Mouse (Mus musculus): ENCODE measurements around the gene Dock1. TPM values are rescaled to one million over a fixed set of nuclear protein-coding genes. Genes with fewer than 3 reads are reported as not detected.

The Dock1 gene
- total RNA-seq, 2 experiments from 2014 or later, result 25.4 to 25.8 TPM

DNA sequence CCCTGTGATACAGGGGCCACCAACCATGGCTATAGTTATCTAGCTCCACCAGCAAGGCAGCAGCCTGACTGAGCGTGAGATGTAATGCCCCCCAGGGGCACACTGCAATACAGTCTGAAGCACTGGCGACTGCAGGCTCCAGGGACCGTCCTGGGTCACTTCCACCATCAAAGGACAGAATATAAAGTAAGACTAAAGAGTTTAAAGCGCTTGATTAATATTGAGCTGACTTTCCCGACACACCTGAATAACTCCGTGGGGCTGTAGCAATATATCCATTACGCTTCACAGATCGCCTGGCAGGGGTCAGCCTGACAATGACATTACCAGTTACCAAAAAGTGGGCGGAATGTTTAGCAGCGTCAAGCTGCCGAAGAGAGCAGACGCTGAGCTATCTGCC is 464.2 kb downstream of the Dock1 start:
- no peak for DNase-seq (ENCODE audit: low spot score in 2 of 2)

DNA sequence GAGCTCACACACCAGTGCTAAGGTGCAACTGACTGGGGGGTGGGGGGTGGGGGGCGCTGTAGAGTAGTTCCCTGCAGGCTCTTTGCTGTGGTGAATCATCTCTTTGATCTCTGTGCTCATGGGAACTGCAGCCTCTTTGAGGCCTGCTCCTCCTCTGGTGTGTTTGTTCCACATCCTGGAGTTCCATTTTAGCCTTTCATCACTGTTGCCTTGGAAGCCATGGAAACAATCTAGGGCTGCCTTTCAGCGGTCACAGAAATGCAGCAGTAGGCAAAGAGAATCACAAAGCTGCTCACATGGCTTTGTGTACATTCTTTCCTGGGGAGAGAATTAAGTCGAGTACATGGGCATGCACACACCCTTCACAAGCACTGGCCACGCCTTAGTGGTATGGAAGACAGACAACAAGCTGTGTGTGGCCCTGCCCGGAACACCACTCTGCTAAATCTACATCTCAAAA is 468.7 kb downstream of the Dock1 start:
- peak; percentile 21 to 35 for DNase-seq (ENCODE audit: low spot score in 2 of 2)

DNA sequence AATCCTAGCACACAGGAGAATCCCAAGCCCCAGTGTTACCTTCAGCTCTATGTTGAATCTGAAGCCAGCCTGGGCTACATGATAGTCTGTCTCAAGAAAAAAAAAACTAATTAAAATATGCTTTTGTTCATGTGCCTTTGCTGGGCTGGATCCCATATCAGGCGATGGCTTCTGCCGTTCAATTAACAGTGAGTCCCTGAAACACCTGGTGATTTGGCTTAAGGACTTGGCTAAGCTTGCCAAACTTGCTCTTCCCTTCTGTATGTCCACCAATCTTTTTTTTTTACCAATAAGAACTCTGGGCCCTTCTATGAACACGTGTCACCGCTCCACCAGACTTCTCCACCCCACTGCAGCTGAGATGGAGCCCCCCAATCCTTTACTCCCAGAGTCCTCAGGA is 474.3 kb downstream of the Dock1 start:
- DNase-seq (ENCODE audit: low spot score in 2 of 2), result peak in 1 of 2 experiments; percentile 10

DNA sequence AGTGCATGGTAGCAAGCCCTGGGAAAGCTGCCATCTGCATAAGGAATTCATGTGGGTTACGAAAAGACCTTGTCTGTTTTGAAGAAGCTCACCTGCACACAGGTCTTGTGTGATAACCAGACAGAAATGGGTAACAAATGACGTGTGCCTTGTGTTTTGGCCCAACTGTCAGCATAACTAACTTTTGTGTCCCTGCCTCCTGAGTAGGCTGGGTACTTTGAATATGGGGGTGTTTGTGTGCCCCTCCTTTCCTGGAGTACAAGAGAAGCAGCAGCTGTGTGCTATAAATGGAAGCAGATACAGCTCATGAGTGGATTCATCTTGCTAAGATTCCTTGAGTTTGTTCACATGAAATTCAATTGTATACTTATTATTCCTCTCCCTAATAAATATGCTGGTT is 480.5 kb downstream of the Dock1 start:
- no peak for DNase-seq (ENCODE audit: low spot score in 2 of 2)

DNA sequence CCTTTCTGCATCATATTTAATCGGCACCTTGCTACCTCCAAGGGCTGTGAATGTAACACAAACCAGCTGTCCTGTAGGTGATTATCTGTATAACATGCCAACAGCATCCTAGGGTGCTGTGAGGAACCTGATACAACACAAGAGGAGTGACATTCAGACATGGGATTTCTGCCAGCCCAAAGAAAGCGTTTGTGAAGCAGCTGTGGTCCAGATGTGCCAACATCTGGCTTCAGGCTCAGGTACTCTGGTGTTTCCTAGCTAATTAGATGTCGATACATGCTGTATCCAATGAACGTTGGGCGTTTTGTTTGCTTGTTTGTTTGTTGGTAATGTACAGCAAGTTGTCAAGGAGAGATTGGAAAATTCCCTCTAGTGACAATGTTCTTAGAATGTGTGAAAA is 487.1 kb downstream of the Dock1 start:
- no peak for DNase-seq (ENCODE audit: low spot score in 2 of 2)

DNA sequence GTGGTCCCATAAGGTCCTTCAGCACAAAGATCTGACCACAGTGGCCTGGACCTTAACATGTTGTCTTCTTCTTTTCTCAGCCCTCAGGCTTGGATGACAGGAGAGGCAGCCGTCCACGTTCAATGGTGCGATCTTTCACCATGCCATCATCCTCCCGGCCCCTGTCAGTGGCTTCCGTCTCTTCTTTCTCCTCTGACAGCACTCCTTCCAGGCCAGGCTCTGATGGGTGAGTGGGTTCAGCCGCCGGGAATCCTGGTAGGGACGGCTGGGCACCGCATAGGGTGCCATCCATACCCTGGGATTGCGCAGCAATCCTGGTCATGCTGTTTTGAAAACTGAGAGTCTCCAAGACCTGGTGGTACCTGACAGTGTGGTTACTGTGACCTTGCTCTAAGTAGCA is 487.9 kb downstream of the Dock1 start:
- DNase-seq (ENCODE audit: low spot score in 2 of 2), result no peak

DNA sequence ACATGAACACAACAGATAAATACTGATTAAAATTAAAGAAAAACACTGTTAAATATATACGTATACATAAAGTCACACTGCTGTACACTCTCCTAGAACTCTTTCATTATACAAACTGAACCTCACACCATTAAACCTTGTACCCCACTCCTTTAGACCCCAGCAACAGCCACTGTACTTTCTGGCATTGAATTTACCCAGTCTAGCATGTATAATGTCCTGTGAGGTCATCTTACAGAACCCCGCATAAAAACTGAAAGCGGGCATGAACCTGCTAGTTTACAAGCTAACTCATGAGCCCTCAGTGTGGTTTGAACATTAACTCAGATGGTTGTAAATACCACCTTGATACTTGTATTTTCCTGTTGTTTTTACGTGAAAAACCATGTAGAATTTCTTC is 489.2 kb downstream of the Dock1 start:
- no peak for DNase-seq (ENCODE audit: low spot score in 2 of 2)

DNA sequence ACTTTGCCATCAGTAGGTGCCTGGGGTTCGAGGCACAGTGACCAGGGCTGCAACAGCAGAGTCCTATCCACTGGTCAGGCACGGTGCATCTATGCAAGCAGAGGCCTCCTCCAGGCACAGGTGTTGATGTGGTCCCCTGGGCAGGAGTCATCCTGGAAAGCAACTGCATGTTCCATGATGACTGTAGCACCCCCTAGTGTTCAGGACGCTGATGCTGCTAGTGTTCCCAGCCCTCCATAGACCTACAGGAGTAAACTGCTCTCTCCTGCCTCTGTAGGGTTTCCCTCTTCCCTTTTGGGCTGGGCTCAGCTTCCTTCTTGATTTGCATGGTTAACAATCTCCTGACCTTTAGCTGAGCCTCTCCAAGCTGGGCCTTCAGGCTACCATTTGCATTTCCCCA is 494.7 kb downstream of the Dock1 start:
- peak; percentile 28 to 53 for DNase-seq (ENCODE audit: low spot score in 2 of 2)

DNA sequence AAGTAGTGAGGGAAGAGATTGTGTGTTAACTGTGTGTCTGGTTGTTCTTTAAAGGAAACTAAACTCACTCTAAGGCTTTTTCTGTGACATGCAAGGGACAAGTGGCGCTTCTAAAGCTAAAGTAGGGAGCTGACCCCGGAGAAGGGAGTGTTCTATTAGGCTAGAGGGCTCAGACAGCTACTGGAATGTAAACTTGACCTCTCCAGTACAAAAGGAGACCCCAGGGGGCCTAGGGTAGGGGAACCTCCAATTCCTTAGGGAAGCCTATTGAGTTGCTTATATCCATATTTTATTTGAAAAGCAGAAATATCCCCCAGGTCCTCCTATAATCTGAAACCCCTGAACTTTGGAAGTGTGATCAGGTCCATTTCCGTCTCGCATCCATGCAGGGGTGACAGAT is 499.5 kb downstream of the Dock1 start:
- no peak for DNase-seq (ENCODE audit: low spot score in 2 of 2)

DNA sequence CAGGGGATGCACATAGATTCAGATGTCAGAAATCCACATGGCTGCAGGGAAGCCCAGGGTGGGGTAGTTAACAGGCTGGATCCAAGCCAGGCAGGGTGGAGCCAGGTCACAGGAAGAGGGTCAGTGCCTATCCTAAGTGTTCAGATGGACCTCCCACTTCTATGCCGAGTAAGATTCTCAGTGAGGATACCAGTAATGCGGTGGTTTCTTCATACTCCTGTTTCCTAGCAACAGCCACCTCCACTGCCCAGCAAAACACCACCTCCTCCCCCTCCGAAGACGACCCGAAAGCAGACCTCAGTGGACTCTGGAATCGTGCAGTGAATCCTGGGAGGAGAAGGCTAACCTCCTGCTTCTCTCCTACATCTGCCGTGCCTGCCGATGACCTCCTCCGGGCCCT is 501.8 kb downstream of the Dock1 start:
- no peak for DNase-seq (ENCODE audit: low spot score in 2 of 2)

DNA sequence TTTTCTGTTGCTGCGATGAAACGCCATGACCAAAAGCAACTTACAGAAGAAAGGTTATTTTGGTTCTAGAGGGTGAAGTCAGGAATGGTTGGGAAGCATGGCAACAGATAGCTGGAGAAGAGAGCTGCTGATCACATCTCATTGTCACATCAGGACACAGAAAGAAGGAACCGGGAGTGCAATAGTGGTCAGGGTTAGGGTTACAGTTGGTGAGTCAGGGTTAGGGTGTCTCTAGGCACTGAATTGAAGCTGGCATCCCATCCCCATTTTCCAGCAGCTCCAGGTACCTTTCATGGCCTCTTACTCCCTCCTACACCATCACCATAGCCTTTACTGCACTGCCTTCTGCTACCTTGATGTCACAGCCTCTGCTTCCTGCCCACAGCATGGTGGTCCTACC is 523.7 kb downstream of the Dock1 start:
- no peak for DNase-seq (ENCODE audit: low spot score in 2 of 2)

DNA sequence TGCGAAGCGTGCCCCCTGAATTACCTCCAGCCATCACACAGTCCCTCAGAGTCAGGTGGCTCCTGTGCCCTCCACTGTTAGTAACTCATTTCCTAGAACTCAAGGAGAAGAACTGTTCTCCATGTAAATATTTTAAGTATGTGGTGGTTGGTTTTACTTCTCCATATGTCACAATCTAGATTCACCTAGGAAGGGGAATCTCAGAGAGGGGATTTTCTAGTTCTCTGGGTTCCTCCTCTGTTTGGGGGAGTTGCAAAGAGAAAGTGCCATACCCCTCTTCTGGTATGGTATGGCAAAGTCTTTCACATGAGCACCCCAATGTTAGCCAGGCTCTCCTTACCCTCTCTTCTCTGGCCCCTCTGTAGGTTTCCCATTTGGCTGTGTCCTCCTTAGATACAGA is 525.2 kb downstream of the Dock1 start:
- no peak for DNase-seq (ENCODE audit: low spot score in 2 of 2)

DNA sequence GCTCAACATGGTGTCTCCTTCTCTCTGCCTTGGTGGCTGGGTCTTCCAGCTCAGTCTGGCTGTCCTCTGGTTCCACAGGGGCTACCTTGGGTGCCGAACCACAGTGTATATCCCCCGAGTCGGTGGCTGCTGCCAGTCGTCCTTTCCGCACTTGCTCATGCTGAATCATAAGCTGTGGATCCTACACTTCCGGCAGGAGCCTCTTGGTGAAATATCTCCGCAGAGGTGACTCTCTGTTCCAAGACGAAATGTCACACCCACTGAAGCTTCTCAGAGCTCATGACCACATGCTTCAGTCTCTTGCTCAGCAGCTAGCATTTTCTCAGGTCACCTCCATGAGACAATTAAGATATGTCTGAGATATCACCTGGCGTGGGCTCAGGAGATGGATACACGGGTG is 526.4 kb downstream of the Dock1 start:
- no peak for DNase-seq (ENCODE audit: low spot score in 2 of 2)

DNA sequence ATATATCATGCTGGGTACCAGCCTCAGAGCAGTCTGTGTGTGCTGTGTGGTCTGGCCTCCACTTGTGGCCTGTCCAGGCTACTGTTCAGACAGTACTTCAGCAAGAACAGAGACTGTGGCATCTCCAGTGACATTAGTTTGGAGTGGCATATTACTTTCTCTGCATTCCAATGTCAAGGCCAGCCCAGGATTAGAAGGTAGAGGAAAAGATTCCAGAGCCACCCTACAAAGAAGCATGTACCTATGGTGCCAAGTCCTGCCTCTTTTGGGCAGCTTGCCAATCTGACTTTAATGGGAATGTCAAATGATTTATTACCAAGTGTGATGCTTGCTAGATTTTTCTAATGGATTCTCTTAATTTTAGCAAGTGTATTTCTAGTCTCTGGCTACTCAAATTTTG is 533.5 kb downstream of the Dock1 start:
- no peak for DNase-seq (ENCODE audit: low spot score in 2 of 2)

DNA sequence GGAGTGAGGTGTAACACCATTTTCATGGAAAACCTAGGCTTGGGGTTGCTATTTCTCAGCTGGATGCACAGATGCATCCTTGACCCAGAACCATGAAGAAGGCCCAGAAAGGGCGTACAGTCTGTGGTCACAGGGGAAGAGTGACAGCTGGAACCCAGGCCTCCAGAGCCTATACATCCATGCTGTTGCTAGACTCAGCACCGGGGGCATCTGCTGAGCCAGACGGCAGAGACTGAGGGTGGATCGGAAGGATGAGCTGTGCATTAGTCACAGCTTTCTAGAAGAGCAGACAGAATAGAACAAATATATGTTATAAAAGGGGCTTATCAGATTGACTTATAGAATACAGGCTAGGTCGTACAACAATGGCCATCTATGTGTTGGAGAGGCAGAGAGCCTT is 534.7 kb downstream of the Dock1 start:
- DNase-seq (ENCODE audit: low spot score in 2 of 2), result peak in 1 of 2 experiments; percentile 18

DNA sequence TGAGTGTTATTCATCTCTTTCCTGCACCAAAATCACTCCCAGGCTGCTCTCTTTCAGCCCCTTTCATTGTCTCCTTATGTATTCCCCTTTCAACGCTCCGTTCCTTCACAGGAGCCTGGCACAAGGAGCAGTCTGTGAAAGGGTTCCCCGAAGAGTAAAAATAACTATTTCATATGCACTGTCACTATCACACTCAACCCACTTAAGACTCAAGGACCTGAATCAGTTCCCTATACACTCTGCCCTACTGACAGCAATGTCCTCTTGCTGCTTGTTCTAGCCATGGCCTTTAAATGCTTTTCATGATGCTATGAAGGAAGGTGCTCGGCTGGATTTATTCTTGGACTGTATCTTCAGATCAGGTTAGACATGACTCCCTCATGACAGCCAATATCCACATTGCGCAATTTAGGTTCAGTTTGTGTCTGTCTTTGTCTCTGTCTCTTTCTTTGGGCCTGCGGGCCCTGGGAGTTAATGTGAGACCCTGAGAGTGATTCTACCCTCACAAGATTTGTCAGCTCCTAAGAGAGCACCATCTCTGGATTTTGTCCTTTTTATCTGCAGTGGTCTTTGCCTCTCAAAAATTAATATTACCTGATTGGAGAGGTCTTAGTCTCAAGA is 538.6 kb downstream of the Dock1 start:
- DNase-seq (ENCODE audit: low spot score in 2 of 2), result no peak

DNA sequence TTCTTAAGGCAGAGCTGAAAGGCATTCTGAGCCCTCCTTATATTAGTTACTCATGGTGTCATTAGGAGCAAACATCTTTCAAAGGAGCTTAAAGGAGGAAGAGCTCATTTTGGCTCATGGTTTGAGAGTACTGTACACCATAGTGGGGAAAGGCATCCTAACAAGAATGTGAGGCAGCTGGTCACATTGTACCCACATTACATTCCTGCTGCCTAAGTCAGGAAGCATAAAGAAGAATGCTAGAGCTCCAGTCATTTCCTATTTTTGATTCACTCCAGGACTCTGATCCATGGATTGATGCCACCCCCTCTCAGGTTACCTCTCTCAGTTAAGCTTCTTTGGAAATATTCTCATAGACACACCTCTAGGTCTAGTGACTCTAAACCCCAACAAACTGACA is 539.8 kb downstream of the Dock1 start:
- no peak for DNase-seq (ENCODE audit: low spot score in 2 of 2)

DNA sequence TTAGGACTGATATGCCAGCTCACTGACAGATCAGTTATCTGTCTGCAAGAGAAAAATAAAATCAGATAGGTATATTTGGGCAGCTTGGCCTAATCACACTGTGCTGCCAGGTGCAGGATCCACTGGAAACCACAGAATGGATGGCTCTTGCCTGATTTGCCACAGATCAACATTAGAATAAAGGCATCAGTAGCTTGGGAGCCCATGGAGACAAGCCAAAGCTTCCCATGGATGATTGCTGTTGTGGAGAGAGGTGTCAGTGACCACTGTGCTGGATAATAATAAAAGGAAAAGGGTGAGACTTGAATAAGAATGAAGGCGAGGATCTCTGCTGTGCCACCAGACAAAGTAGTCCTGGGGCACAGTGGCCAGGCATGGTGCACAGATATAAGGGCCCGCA is 540.4 kb downstream of the Dock1 start:
- DNase-seq (ENCODE audit: low spot score in 2 of 2), result no peak

DNA sequence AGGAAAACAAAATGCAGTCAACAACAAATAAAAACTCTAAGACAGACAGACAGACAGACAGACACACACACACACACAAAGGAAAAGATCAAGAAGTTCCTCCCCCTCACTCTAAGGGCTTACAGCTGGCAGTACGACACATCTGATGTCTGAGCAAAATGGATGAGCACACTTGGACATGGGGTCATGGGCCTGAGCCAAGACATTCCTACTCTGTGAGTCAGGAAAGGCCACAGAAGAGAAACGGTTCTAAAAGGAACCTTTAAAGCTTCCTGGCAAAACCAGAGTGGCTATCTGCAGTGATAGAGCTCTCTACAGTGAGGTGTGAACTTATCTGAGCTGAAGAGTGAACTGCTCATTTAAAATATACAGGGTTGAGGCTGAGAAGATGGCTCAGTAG is 542.1 kb downstream of the Dock1 start:
- no peak for DNase-seq (ENCODE audit: low spot score in 2 of 2)

DNA sequence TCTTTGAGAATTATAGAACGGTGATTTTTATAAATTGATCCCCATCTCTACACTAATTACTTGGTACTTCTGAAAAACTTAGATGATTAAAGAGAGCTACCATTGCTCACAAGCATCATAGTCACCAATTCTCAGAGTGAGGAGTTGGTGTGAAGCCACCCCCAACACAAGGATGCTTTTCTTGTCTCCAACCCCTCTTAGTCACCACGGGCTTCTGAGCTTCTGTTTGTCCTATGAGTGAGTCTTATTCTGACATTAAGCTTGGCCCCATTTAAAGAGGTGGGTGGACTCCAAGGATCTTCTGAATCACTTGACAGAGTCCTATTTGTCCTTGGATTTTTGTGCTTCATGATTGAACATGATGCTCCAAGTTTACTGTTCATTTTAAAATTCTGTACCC is 551.0 kb downstream of the Dock1 start:
- no peak for DNase-seq (ENCODE audit: low spot score in 2 of 2)

All from layer of hippocampus, postnatal 14 days (tissue).